Mouse (Mus musculus) intestine, postnatal 0 days (tissue): ENCODE data around the gene Ipcef1. TPM values are rescaled to one million over a fixed set of nuclear protein-coding genes. Genes with fewer than 3 reads are reported as not detected.
"Not testable (repeated sequence)": the region's sequence is repeated elsewhere in the genome, so short reads cannot be mapped to it uniquely, and the experiment has no call there.

Source experiments
- ATAC-seq: fragments of 200-750 bp; cut with Nextera tagmentation; 2 replicates; pipeline ENCODE4 v1.8.0; 2017; ENCODE audit warnings: mild to moderate bottlenecking, moderate TSS enrichment, moderate library complexity
- H3K27ac ChIP-seq: fragments of 300-500 bp; sonication (generic); 2 replicates; pipeline ENCODE4 v1.5.1; 2014; ENCODE audit warnings: mild to moderate bottlenecking, low read depth, low read length, moderate library complexity
- H3K27me3 ChIP-seq: fragments of 300-500 bp; sonication (generic); replicated peaks from 2 replicates; pipeline ENCODE4 v1.6.1; 2014; ENCODE audit warnings: low read length, mixed read lengths; ENCODE audit not compliant: control insufficient read depth, insufficient read depth
- H3K36me3 ChIP-seq: fragments of 300-500 bp; sonication (generic); 2 replicates; pipeline ENCODE4 v1.6.1; 2014; ENCODE audit warnings: mild to moderate bottlenecking, moderate library complexity; ENCODE audit not compliant: control insufficient read depth, insufficient read depth
- H3K4me1 ChIP-seq: fragments of 300-500 bp; sonication (generic); replicated peaks from 2 replicates; pipeline ENCODE4 v1.6.1; 2014; ENCODE audit warnings: antibody characterized with exemption, low read length, mixed read lengths; ENCODE audit not compliant: control insufficient read depth, insufficient read depth
- H3K4me2 ChIP-seq: fragments of 300-500 bp; sonication (generic); replicated peaks from 2 replicates; pipeline ENCODE4 v1.6.1; 2014; ENCODE audit warnings: low read depth, mild to moderate bottlenecking, moderate library complexity
- H3K4me3 ChIP-seq: fragments of 300-500 bp; sonication (generic); 2 replicates; pipeline ENCODE4 v1.5.1; 2014; ENCODE audit warnings: low read depth, low read length
- H3K9ac ChIP-seq: fragments of 300-500 bp; sonication (generic); 2 replicates; pipeline ENCODE4 v1.6.1; 2014; ENCODE audit warnings: mild to moderate bottlenecking, low read depth, low read length
- H3K9me3 ChIP-seq: fragments of 300-500 bp; sonication (generic); 2 replicates; pipeline ENCODE4 v1.6.1; 2016; ENCODE audit warnings: mixed run types; ENCODE audit not compliant: control insufficient read depth
- CTCF ChIP-seq: sonication (generic); IDR thresholded peaks from 2 replicates; pipeline ENCODE4 v1.5.1; 2016; ENCODE audit warnings: low read depth, mild to moderate bottlenecking, control low read depth, antibody characterized with exemption, moderate library complexity
- WGBS: fragments of 180-500 bp; shearing (Covaris S2); extraction: QIAGEN DNeasy Blood & Tissue Kit; methylation state at CpG from one replicate; pipeline ENCODE4 v1.1.7; 2014; 5-methylcytosine and 5-hydroxymethylcytosine counted together
- polyA plus RNA-seq: library from polyadenylated mRNA; unstranded; fragments of >200 nt; fragmentation: Nextera tagmentation; extraction: Ambion mirVana; gene quantifications from 2 replicates; pipeline ENCODE4 v1.2.1, GENCODE M21; 2015

Ipcef1 gene
- polyA plus RNA-seq, 1 experiment from 2014 or later: 0.12 TPM

DNA sequence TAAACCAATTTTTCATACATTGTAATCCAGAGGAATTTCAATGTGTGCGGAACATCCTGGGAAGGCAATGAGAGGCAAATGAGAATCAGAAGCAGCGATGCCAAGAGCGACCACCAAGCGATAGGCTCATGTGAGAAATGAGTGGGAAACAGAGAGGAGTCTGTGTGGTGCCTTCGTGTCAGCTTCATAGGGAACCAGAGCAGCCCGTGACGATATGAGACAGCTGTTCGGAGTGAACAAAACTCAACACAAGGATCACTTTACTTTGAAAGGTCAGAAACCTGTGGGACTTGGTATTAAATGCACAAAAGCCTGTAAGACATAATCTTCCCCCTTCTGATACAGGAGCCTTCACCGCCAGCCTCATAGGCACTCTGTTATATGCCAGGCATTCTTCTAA lies 31.7 kb downstream of the Ipcef1 start:
- Histone ChIP-seq H3K27ac (no peak overlapping the region), H3K9me3 (no peaks in the 10 kb centered on the region), H3K9ac (no peak overlapping the region), H3K27me3 (no peaks in the 10 kb centered on the region), H3K4me1 (no peaks in the 10 kb centered on the region), H3K4me2 (no peak overlapping the region), H3K36me3 (no peaks in the 10 kb centered on the region), H3K4me3 (no peak overlapping the region)
- ATAC-seq: no peak
- no peak for TF ChIP-seq CTCF
- WGBS: 85% methylated on average over 9 of the region's 9 CpGs

DNA sequence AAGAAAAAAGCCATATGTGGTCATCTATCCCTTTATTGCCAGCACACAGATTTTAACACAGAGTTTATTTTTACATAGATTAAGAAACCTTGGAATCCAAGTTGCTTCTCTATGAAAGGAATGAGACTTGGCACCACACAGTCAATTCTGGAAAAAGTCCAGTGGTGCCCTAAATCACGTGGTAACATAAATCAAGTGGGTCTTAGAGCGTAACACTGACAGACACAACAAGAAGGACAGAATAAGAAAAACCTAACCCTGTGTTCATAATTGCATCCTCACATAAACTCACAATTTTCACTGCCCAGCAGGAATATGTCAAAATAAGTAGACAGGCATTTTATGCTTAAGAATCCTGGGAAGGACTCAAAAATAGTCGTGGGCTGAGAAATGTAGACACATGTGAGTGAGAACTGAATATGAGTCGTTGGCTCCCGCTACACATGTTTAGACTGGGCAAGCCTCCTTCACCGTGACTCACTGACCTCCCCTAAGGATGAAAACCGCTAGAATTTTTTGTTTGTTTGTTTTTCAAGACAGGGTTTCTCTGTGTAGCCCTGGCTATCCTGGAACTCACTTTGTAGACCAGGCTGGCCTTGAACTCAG lies 32.4 kb downstream of the Ipcef1 start:
- H3K4me3 ChIP-seq: no peak overlapping the region
- H3K9me3 ChIP-seq: no peaks in the 10 kb centered on the region
- H3K9ac ChIP-seq: no peak overlapping the region
- H3K27me3 ChIP-seq: no peaks in the 10 kb centered on the region
- H3K27ac ChIP-seq: no peak overlapping the region
- no peak for ATAC-seq
- no peak overlapping the region for H3K4me2 ChIP-seq
- no peaks in the 10 kb centered on the region for H3K4me1 ChIP-seq
- no peaks in the 10 kb centered on the region for H3K36me3 ChIP-seq
- TF ChIP-seq CTCF: no peak
- WGBS: 58% methylated on average over 7 of the region's 7 CpGs

DNA sequence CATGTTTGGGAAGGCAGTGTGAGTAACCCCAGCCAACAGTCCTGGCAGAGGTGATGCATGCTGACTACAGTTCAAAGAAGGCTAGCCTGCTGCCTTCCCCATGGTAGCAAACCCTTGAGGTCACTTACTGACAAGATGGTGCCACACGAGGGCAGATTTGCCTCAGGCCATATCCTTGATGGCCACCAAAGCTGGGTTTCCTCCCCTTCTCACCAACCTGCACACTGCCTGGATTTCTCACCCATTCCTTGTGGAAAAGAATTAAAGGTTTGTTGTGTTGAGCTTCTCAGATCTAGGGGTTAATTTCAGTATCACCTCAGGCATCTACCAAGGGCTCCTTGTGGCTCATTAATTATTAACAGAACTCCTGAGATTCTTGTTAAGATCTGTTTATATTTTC lies 37.1 kb downstream of the Ipcef1 start:
- Histone ChIP-seq H3K4me3 (no peak overlapping the region), H3K4me1 (no peaks in the 10 kb centered on the region), H3K4me2 (no peak overlapping the region), H3K9me3 (no peaks in the 10 kb centered on the region), H3K27ac (no peak overlapping the region), H3K36me3 (no peaks in the 10 kb centered on the region), H3K9ac (no peak overlapping the region), H3K27me3 (no peaks in the 10 kb centered on the region)
- ATAC-seq: no peak
- TF ChIP-seq CTCF: peak; percentile 49
- WGBS: 5% methylated on average over 1 of the region's 1 CpGs

DNA sequence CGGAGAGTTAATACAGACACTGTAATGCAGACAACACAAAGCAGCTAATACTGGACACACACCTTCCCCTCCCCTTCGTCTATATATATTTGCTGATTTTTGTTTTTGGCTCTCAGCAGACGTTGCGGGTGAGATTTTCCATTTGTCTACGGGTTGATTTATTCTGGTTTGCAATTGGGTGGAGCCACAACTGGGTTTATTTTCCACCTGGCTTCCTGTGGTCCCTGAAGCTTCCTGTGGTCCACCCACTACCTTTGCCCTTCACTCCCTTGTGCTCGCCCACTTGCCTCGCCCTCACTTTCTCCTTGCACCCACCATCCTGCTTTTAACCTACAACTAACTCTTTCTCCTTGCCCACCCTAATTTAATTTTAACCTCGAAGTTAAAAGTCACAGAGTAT lies 41.7 kb downstream of the Ipcef1 start:
- ATAC-seq: no peak

DNA sequence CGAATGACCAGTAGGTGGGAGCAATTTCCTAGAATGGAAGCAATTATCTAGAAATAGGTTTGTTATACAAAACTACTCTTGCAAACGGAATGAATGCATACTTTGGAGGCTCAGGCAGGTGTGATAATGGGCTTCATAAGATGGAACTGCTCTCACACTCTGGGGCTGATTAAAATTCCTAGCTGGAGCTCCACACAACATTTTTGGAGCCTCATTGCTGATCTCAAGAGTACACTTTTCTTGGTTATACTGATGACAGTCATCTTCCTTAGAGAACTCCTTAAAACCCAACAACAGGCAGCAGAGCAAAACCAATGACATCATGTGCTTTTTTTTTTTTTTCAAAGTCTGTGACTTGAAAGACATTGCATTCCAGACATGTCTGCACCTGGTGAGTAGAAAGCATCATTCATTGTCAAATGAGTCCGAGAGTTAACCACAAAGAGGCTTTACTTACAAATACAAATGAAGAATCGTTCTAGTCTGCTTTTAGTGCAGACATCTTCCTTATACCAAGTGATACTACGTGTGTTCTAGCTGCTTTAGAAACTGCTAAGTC lies 47.2 kb downstream of the Ipcef1 start:
- ATAC-seq: no peak
- Histone ChIP-seq H3K4me2 (no peak overlapping the region), H3K9me3 (no peaks in the 10 kb centered on the region), H3K4me1 (no peaks in the 10 kb centered on the region), H3K27ac (no peak overlapping the region), H3K27me3 (no peaks in the 10 kb centered on the region), H3K9ac (no peak overlapping the region), H3K36me3 (no peaks in the 10 kb centered on the region), H3K4me3 (no peak overlapping the region)
- 58% methylated on average over 5 of the region's 5 CpGs for WGBS
- TF ChIP-seq CTCF: peak; percentile 26; the same call in 1 of the 2 replicates

More for the DNA sequence above, 41.7 kb downstream of the Ipcef1 start:
- TF ChIP-seq CTCF: no peak
- Histone ChIP-seq H3K36me3 (no peaks in the 10 kb centered on the region), H3K27me3 (no peaks in the 10 kb centered on the region), H3K9me3 (no peaks in the 10 kb centered on the region), H3K9ac (no peak overlapping the region), H3K4me1 (no peaks in the 10 kb centered on the region), H3K27ac (no peak overlapping the region), H3K4me2 (no peak overlapping the region), H3K4me3 (no peak overlapping the region)
- 70% methylated on average over 8 of the region's 8 CpGs for WGBS

DNA sequence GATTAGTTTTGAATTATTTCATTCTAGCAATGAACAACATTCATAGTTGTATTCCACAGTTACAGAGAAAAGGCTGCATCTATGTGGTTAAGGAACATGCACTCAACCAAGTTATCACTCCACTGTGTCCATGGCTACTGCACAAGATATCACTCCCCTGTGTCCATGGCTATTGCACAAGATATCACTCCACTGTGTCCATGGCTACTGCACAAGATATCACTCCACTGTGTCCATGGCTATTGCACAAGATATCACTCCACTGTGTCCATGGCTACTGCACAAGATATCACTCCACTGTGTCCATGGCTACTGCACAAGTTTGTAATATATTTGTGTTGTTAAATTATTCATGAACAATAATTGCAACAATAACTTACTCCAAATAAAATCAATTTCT lies 48.4 kb downstream of the Ipcef1 start:
- H3K36me3 ChIP-seq, H3K27me3 ChIP-seq, H3K9me3 ChIP-seq, H3K4me3 ChIP-seq, ATAC-seq, H3K4me2 ChIP-seq, H3K27ac ChIP-seq, H3K4me1 ChIP-seq, H3K9ac ChIP-seq: not testable (repeated sequence)
